Mouse (Mus musculus) CD4-positive, CD25-positive, alpha-beta regulatory T cell (primary cell): ENCODE measurements around the gene Wdr26. TPM values are rescaled to one million over a fixed set of nuclear protein-coding genes. Genes with fewer than 3 reads are reported as not detected.

Experiments
- polyA plus RNA-seq: library from polyadenylated mRNA; unstranded; fragments of 100-300 nt; shearing (Covaris generic); gene quantifications from one replicate; pipeline ENCODE4 v1.2.1, GENCODE M21; 2017

Gene Wdr26
- polyA plus RNA-seq: 51.8 TPM

DNA sequence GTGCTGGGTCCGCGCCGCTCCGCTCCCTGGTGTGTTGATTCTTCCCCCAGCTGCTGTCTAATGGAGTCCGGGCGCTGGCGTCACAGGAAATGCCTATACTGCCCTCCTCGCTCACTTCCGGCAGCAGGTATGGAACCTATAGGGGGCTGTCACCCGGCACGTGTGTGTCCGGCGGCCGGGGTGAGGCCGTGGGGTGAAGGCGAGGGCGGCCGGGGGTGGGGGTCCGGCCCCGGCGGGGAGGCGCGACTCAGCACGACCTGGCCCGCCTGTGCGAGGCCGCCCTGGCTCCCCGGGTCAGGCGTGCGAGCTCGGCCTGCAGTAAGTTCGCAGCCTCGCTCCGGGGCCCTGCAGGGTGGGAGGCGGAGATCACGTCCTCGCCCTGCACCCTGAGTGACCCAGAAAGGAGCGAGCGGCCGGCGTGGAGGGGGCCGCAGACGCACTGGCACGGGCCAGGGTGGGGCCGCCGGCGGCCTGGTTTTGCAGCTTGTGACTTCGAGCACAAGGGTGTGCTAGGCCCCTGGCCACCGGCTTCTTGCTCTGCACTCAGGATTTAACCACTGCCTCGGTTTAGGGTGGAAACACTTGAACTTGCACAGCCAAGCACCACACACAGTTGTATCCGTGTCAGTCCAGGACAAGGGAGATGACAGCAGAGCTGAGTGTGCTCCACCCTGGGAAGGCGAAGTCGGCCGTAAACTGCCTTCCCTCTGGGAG, at the start of gene Wdr26:
TSS of gene Wdr26 (minus strand) at position 82 of the 714 bp plus-strand sequence.

DNA sequence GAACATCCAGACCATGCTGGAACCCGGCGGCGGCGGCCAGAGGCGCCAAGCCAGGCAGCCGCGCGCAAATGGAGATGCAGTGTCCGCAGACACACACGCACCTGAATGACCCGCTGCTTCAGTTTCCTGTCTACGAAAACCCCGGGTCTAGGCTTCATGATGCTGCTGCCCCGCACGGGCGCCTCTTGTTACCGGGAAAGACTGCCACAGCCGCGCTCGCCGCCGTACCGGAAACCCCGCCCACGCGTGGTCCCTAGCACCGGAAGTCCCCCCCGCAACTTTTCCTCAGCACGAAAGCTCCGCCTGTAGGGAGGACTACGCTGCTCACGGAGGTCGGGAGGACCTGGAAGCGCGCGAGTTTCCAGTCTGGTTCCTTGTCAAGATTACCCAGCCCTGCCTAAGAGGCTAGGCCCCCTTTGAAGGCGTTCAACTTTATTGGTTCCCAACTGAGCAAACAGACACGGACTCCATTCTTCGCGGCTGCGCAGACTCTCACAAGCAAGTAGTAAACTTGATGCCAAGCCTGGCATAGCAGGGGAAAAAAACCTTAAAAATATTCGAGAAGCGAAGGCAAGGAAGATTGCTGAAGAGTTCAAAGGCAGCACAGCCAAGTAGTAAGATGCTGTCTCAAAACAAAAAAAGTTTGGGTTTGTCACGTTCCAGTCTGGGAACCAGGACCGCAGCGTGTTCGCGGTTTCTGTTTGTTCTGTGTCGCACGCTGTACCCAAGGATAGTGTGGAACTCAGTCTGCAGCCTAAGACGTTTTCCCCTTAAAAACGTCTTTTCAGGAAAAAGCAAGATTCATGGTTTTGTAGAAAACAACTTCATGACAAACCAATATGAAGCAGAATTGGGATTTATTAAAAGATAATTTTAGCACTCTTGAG, 67.6 kb downstream of the Wdr26 start, which contains the start of the genes Nvl and Cnih4:
TSS of gene Nvl (minus strand) at position 255 of the 887 bp plus-strand sequence.
TSS of gene Cnih4 (plus strand) at position 744 of the 887 bp plus-strand sequence.

Other genes with a start within 250 kb of the Wdr26 start
- gene Ephx1, start 191.1 kb downstream of the Wdr26 start, polyA plus RNA-seq: 347 TPM
- not detected for gene 9130409I23Rik, start 160.8 kb downstream of the Wdr26 start, polyA plus RNA-seq
- 28.9 TPM for gene Nvl, start 67.8 kb downstream of the Wdr26 start, polyA plus RNA-seq
- gene Cnih4, start 67.3 kb downstream of the Wdr26 start, polyA plus RNA-seq: 67.6 TPM
- gene Cnih3, start 140.6 kb upstream of the Wdr26 start, polyA plus RNA-seq: 0.08 TPM